Mouse (Mus musculus): ENCODE data around the gene Cmbl. TPM values are rescaled to one million over a fixed set of nuclear protein-coding genes. Genes with fewer than 3 reads are reported as not detected.

Gene Cmbl
- polyA plus RNA-seq, 1 experiment, result 12.4 TPM

- H3K4me1 ChIP-seq (ENCODE audit: control insufficient read depth, insufficient read depth, insufficient read length), result peaks cover 14% of the 10 kb centered on the region; the same call in 1 of the 2 replicates
- TF ChIP-seq CTCF (IDR thresholded peaks at IDR 0.05; ENCODE audit: extremely low read depth, insufficient read depth, insufficient read length, insufficient replicate concordance) (no peak), POLR2A (IDR thresholded peaks at IDR 0.05; ENCODE audit: low read depth, low read length) (no peak)
- H3K4me3 ChIP-seq (ENCODE audit: extremely low read depth, insufficient read depth, insufficient read length), result no peak overlapping the region
- H3K27ac ChIP-seq (ENCODE audit: insufficient read depth, low read length), result no peak overlapping the region
- WGBS, result 91% methylated on average over 8 of the region's 8 CpGs
- no peak for DNase-seq (ENCODE audit: low read depth in 1 of 2, low spot score in 2 of 2)
- H3K27me3 ChIP-seq (ENCODE audit: control insufficient read depth, insufficient read depth, low read length), result no peaks in the 10 kb centered on the region
- no peaks in the 10 kb centered on the region for H3K36me3 ChIP-seq (ENCODE audit: control insufficient read depth, insufficient read depth, low read length)
These were observed 54.3 kb downstream of the Cmbl start for GRCm38 (mm10) chr15:31619521-31619920.

GRCm38 (mm10) chr15:31627277-31628154 lies 62.3 kb downstream of the Cmbl start:
- no peak for TF ChIP-seq CTCF (IDR thresholded peaks at IDR 0.05; ENCODE audit: extremely low read depth, insufficient read depth, insufficient read length, insufficient replicate concordance)
- no peak for TF ChIP-seq POLR2A (IDR thresholded peaks at IDR 0.05; ENCODE audit: low read depth, low read length)
- Histone ChIP-seq H3K4me3 (ENCODE audit: extremely low read depth, insufficient read depth, insufficient read length) (no peak overlapping the region), H3K27ac (ENCODE audit: insufficient read depth, low read length) (no peak overlapping the region), H3K36me3 (ENCODE audit: control insufficient read depth, insufficient read depth, low read length) (no peaks in the 10 kb centered on the region), H3K27me3 (ENCODE audit: control insufficient read depth, insufficient read depth, low read length) (no peaks in the 10 kb centered on the region), H3K4me1 (ENCODE audit: control insufficient read depth, insufficient read depth, insufficient read length) (no peaks in the 10 kb centered on the region)
- DNase-seq (ENCODE audit: low read depth in 1 of 2, low spot score in 2 of 2), result no peak
- WGBS, result 47% methylated on average over 12 of the region's 12 CpGs

GRCm38 (mm10) chr15:31628180-31628579 lies 63.0 kb downstream of the Cmbl start:
- no peaks in the 10 kb centered on the region for H3K36me3 ChIP-seq (ENCODE audit: control insufficient read depth, insufficient read depth, low read length)
- H3K27ac ChIP-seq (ENCODE audit: insufficient read depth, low read length), result no peak overlapping the region
- 88% methylated on average over 10 of the region's 10 CpGs for WGBS
- H3K4me3 ChIP-seq (ENCODE audit: extremely low read depth, insufficient read depth, insufficient read length), result no peak overlapping the region
- no peaks in the 10 kb centered on the region for H3K4me1 ChIP-seq (ENCODE audit: control insufficient read depth, insufficient read depth, insufficient read length)
- no peak for DNase-seq (ENCODE audit: low read depth in 1 of 2, low spot score in 2 of 2)
- TF ChIP-seq CTCF (IDR thresholded peaks at IDR 0.05; ENCODE audit: extremely low read depth, insufficient read depth, insufficient read length, insufficient replicate concordance), result no peak
- no peak for TF ChIP-seq POLR2A (IDR thresholded peaks at IDR 0.05; ENCODE audit: low read depth, low read length)
- H3K27me3 ChIP-seq (ENCODE audit: control insufficient read depth, insufficient read depth, low read length), result no peaks in the 10 kb centered on the region

GRCm38 (mm10) chr15:31629556-31629955 lies 64.4 kb downstream of the Cmbl start:
- H3K36me3 ChIP-seq (ENCODE audit: control insufficient read depth, insufficient read depth, low read length), result no peaks in the 10 kb centered on the region
- H3K4me3 ChIP-seq (ENCODE audit: extremely low read depth, insufficient read depth, insufficient read length), result no peak overlapping the region
- no peak overlapping the region for H3K27ac ChIP-seq (ENCODE audit: insufficient read depth, low read length)
- 90% methylated on average over 3 of the region's 3 CpGs for WGBS
- H3K4me1 ChIP-seq (ENCODE audit: control insufficient read depth, insufficient read depth, insufficient read length), result no peaks in the 10 kb centered on the region
- DNase-seq (ENCODE audit: low read depth in 1 of 2, low spot score in 2 of 2), result no peak
- no peak for TF ChIP-seq POLR2A (IDR thresholded peaks at IDR 0.05; ENCODE audit: low read depth, low read length)
- no peak for TF ChIP-seq CTCF (IDR thresholded peaks at IDR 0.05; ENCODE audit: extremely low read depth, insufficient read depth, insufficient read length, insufficient replicate concordance)
- no peaks in the 10 kb centered on the region for H3K27me3 ChIP-seq (ENCODE audit: control insufficient read depth, insufficient read depth, low read length)

GRCm38 (mm10) chr15:31631396-31631858 lies 66.2 kb downstream of the Cmbl start:
- H3K4me1 ChIP-seq (ENCODE audit: control insufficient read depth, insufficient read depth, insufficient read length), result no peaks in the 10 kb centered on the region
- DNase-seq (ENCODE audit: low read depth in 1 of 2, low spot score in 2 of 2), result no peak
- no peaks in the 10 kb centered on the region for H3K27me3 ChIP-seq (ENCODE audit: control insufficient read depth, insufficient read depth, low read length)
- no peaks in the 10 kb centered on the region for H3K36me3 ChIP-seq (ENCODE audit: control insufficient read depth, insufficient read depth, low read length)
- 92% methylated on average over 12 of the region's 12 CpGs for WGBS
- no peak overlapping the region for H3K27ac ChIP-seq (ENCODE audit: insufficient read depth, low read length)
- TF ChIP-seq CTCF (IDR thresholded peaks at IDR 0.05; ENCODE audit: extremely low read depth, insufficient read depth, insufficient read length, insufficient replicate concordance), result no peak
- TF ChIP-seq POLR2A (IDR thresholded peaks at IDR 0.05; ENCODE audit: low read depth, low read length), result no peak
- H3K4me3 ChIP-seq (ENCODE audit: extremely low read depth, insufficient read depth, insufficient read length), result no peak overlapping the region

- Histone ChIP-seq H3K27ac (ENCODE audit: insufficient read depth, low read length) (no peak overlapping the region), H3K36me3 (ENCODE audit: control insufficient read depth, insufficient read depth, low read length) (no peaks in the 10 kb centered on the region), H3K27me3 (ENCODE audit: control insufficient read depth, insufficient read depth, low read length) (no peaks in the 10 kb centered on the region), H3K4me1 (ENCODE audit: control insufficient read depth, insufficient read depth, insufficient read length) (no peaks in the 10 kb centered on the region), H3K4me3 (ENCODE audit: extremely low read depth, insufficient read depth, insufficient read length) (no peak overlapping the region)
- TF ChIP-seq POLR2A (IDR thresholded peaks at IDR 0.05; ENCODE audit: low read depth, low read length) (no peak), CTCF (IDR thresholded peaks at IDR 0.05; ENCODE audit: extremely low read depth, insufficient read depth, insufficient read length, insufficient replicate concordance) (no peak)
- 79% methylated on average over 4 of the region's 4 CpGs for WGBS
- DNase-seq (ENCODE audit: low read depth in 1 of 2, low spot score in 2 of 2), result no peak
These were observed 67.3 kb downstream of the Cmbl start for GRCm38 (mm10) chr15:31632478-31632877.

GRCm38 (mm10) chr15:31634582-31634981 lies 69.4 kb downstream of the Cmbl start:
- no peak for TF ChIP-seq CTCF (IDR thresholded peaks at IDR 0.05; ENCODE audit: extremely low read depth, insufficient read depth, insufficient read length, insufficient replicate concordance)
- TF ChIP-seq POLR2A (IDR thresholded peaks at IDR 0.05; ENCODE audit: low read depth, low read length), result no peak
- 90% methylated on average over 6 of the region's 6 CpGs for WGBS
- Histone ChIP-seq H3K4me3 (ENCODE audit: extremely low read depth, insufficient read depth, insufficient read length) (no peak overlapping the region), H3K4me1 (ENCODE audit: control insufficient read depth, insufficient read depth, insufficient read length) (no peaks in the 10 kb centered on the region), H3K27ac (ENCODE audit: insufficient read depth, low read length) (no peak overlapping the region), H3K36me3 (ENCODE audit: control insufficient read depth, insufficient read depth, low read length) (no peaks in the 10 kb centered on the region), H3K27me3 (ENCODE audit: control insufficient read depth, insufficient read depth, low read length) (no peaks in the 10 kb centered on the region)
- DNase-seq (ENCODE audit: low read depth in 1 of 2, low spot score in 2 of 2), result no peak
